Mouse (Mus musculus): Measurements from ENCODE around the gene Selenbp1. TPM values are rescaled to one million over a fixed set of nuclear protein-coding genes. Genes with fewer than 3 reads are reported as not detected.
"Not testable (repeated sequence)": the region's sequence is repeated elsewhere in the genome, so short reads cannot be mapped to it uniquely, and the experiment has no call there.

Gene Selenbp1
- total RNA-seq (2021), result 10 to 100 TPM; 10.7 to 15.2 TPM
- long read RNA-seq, experiment 1, transcript Selenbp1-201 (12 exons, 1,712 nt), result major isoform, 7 of 12 reads
- long read RNA-seq, experiment 1, partial matches to known transcripts, result 5 of 12 reads
- long read RNA-seq, experiment 1, other reads (novel, unspliced or antisense), result 0 of 12 reads
- long read RNA-seq, experiment 2, transcript Selenbp1-201 (12 exons, 1,712 nt), result major isoform, 31 of 44 reads
- long read RNA-seq, experiment 2, partial matches to known transcripts, result 5 of 44 reads
- long read RNA-seq, experiment 2, other reads (novel, unspliced or antisense), result 8 of 44 reads

GRCm38 (mm10) chr3:94932809-94933564 lies at the start of gene Selenbp1:
Gene Selenbp1, plus strand, starts transcription at chr3:94933056.
- peak; percentile 76 for DNase-seq

- peak; percentile 78 for DNase-seq
Measured at GRCm38 (mm10) chr3:94886316-94887224, 46.3 kb upstream of the Selenbp1 start, which contains the start of gene Psmb4. Gene Psmb4, minus strand, starts transcription at chr3:94886961.

- no peak for DNase-seq
Measured at GRCm38 (mm10) chr3:94888595-94888994, 44.3 kb upstream of the Selenbp1 start.

- DNase-seq, result no peak
Measured at GRCm38 (mm10) chr3:94894076-94894475, 38.8 kb upstream of the Selenbp1 start.

GRCm38 (mm10) chr3:94902747-94903146 lies 30.1 kb upstream of the Selenbp1 start:
- no peak for DNase-seq

- not testable (repeated sequence) for DNase-seq
Measured at GRCm38 (mm10) chr3:94904759-94905158, 28.1 kb upstream of the Selenbp1 start.

- DNase-seq, result no peak
Measured at GRCm38 (mm10) chr3:94906482-94906881, 26.4 kb upstream of the Selenbp1 start.

- DNase-seq, result no peak
Measured at GRCm38 (mm10) chr3:94911050-94911693, 21.7 kb upstream of the Selenbp1 start.

- no peak for DNase-seq
Measured at GRCm38 (mm10) chr3:94913801-94914200, 19.1 kb upstream of the Selenbp1 start.

GRCm38 (mm10) chr3:94915903-94916741 lies 16.7 kb upstream of the Selenbp1 start:
- DNase-seq, result no peak

GRCm38 (mm10) chr3:94917816-94918361 lies 15.0 kb upstream of the Selenbp1 start:
- DNase-seq, result no peak

GRCm38 (mm10) chr3:94918845-94919244 lies 14.0 kb upstream of the Selenbp1 start:
- DNase-seq, result no peak

GRCm38 (mm10) chr3:94921104-94921503 lies 11.8 kb upstream of the Selenbp1 start:
- DNase-seq, result peak; percentile 28

- DNase-seq, result no peak
Measured at GRCm38 (mm10) chr3:94922333-94922732, 10.5 kb upstream of the Selenbp1 start.

- DNase-seq, result no peak
Measured at GRCm38 (mm10) chr3:94924688-94925087, 8.2 kb upstream of the Selenbp1 start.

GRCm38 (mm10) chr3:94926301-94926736 lies 6.5 kb upstream of the Selenbp1 start:
- not testable (repeated sequence) for DNase-seq

- not testable (repeated sequence) for DNase-seq
Measured at GRCm38 (mm10) chr3:94928979-94929378, 3.9 kb upstream of the Selenbp1 start.

GRCm38 (mm10) chr3:94930386-94931266 lies 2.2 kb upstream of the Selenbp1 start:
- DNase-seq, result not testable (repeated sequence)

- DNase-seq, result not testable (repeated sequence)
Measured at GRCm38 (mm10) chr3:94931427-94932082, 1.3 kb upstream of the Selenbp1 start.

Data from gastrocnemius, postnatal 25 days (tissue).